Mouse (Mus musculus) right cerebral cortex, postnatal 36 days (tissue): ENCODE data around the gene Itgb4.

Experiments
- DNase-seq, 2 experiments: peaks; one replicate each; pipeline ENCODE4 v3.0.0; 2022; ENCODE audit warnings: low spot score in 2 of 2, mixed read lengths in 1 of 2

Itgb4 gene

DNA sequence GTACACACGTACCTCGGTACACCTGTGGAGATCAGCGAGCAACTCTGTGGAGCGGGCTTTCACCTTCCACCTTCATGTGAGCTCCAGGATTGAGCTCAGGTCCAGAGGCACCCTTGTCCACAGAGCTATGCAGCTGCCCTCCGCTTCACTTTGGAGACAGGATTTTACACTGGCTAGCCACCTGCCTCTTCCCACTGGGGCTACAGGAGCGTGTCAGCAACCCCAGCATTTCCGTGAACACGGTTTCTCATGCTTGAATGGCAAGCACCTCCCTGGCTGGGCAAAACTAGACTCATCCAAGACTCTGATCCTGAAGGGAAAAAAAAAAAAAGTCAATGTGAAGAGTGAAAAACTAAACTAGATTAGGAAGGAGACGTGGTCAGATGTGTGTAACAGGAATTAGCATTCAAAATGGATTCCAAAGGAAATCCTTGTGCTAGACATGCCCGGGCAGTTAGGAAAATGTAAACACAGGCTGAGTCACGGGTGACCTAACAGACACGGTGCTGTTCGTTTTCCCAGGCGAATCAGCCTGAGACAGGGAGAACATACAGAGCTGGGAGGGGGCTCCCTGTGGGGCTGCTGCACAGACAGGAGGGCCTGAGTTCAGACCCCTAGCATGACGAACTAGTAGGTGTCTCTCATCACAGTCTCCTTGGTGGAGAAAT is 4.4 kb upstream of the Itgb4 start:
- no peak for DNase-seq

DNA sequence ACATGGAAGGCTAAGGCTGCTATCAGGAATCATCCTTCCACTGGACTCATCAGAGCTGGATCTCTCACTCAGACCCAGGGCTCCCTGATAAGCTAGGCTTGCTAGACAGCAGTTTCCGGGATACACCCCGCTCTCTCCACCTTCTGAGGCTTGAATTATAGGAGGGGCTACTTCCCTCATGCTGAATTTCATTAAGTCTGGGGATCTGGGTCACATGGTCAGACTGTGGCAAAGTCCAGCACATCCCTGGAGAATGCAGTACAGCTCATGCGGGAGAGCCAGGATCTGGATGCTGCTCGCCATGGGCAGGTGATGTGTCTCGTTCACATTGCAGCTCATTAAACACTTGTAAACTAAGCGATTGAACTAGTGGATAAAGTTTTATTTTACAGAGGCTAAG is 3.5 kb upstream of the Itgb4 start:
- DNase-seq: no peak

DNA sequence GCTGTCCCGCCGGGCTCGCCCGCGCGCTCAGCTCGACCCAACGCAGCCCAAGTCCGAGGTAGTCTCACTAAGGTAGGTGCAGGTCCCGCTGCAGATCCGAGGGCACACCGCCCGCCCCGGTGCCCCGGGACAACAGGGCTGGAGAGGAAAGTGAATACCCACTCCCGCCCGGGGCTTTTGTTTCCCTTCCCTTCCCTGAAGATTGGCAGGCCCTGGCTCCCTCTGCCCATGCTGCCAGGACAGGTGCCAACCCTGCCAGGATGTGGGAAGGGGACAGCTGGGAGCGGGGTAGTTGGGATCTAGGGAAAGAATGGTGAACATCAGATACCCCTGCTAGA is 543 bp downstream of the Itgb4 start:
- no peak for DNase-seq

DNA sequence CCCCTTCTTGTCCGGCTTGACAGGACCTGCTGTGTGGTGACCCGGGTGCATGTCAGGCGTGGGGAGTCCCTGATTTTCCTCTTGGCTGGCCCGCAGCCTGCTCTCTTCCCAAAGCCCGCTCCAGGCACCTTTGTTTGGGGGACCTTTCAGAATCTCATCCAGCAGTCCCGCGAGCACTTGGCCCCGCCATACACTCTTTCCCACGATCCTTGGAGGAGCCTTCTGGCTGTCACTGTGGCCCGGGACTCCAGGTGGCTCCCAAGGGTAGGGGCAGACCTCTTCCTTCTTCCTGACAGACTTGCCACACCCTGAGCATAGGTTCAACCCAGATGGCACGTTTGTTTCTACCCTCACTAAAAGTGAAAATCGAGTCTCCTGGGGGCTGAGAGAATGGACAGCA is 1.0 kb downstream of the Itgb4 start:
- DNase-seq: no peak

DNA sequence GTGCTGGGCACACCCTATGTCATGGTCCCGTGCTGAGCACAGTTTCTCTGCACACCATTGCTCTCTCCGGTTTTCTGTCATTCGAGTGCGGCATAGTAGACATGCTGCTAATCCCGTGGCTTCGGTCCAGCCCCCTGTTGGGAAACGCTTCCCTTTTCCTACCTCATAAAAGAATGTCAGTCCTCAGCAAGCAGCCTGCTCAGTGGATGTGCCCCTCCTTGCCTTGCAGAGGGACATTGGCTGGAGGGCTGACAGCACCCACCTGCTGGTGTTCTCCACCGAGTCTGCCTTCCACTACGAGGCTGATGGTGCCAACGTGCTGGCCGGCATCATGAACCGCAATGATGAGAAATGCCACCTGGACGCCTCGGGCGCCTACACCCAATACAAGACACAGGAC is 8.0 kb downstream of the Itgb4 start:
- no peak for DNase-seq

DNA sequence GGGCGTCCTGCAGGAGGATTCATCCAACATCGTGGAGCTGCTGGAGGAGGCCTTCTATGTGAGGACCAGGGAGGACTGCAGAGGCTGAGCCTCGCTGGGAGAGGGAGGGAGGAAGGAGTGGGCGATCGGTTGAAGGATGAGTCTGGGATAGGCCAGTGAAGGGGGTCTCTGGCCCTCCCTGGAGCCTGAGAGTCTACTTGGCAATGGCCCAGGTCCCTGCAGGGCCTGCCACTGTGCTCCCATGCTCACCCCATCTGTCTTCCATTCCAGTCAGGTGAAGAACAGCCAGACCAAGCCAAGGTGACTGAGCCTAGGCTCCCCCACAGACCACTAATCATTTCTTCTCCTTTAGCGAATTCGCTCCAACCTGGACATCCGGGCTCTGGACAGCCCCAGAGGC is 8.8 kb downstream of the Itgb4 start:
- DNase-seq: no peak

DNA sequence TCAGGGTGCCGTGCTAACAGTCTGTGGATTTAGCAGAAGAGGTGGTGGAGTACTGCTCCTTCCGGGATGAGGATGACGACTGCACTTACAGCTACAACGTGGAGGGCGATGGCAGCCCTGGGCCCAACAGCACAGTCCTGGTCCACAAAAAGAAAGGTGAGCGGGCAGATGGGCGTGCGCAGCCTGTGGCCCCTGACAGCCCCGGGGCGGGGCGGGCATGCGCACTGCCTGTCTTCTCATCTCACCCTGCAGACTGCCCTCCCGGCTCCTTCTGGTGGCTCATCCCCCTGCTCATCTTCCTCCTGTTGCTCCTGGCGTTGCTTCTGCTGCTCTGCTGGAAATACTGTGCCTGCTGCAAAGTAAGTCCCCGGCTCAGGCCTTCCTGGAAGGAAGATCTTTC is 15.2 kb downstream of the Itgb4 start:
- no peak for DNase-seq

DNA sequence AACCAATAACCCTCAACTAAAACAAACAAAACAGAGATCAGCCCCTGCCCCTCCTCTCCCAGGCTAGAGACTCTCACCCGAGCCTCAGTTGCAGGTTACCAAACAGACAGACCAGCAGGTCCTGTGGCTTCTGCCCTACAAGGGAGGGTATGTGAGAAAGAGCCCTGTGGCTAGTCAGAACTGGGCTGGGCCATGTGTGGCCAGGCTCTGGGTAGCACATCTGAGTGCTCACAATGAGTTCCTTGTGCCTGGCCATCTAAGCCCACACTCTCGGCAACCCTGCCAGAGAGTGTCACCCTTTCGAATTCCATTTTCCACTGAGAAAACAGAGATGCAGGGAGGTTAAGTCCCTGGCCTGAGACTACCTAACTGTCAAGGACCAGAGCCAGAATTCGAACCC is 17.6 kb downstream of the Itgb4 start:
- no peak for DNase-seq

DNA sequence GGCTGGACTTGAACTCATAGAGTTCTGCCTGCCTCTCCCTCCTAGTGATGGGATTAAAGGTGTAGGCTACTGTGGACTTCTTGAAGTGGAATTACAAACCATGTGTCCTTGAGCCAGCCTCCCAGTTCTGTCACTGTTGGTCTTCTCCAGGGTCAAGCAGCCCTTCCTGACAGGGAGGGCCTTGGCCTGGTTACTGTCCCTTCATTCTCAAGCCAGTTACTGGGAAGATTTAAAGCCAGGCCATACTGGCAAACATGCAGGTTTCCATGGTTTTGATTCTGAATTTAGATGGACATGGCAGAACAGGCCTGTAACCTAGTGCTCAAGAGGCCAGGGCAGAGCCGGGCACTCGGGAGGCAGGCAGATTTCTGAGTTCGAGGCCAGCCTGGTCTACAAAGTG is 20.7 kb downstream of the Itgb4 start:
- no peak for DNase-seq

DNA sequence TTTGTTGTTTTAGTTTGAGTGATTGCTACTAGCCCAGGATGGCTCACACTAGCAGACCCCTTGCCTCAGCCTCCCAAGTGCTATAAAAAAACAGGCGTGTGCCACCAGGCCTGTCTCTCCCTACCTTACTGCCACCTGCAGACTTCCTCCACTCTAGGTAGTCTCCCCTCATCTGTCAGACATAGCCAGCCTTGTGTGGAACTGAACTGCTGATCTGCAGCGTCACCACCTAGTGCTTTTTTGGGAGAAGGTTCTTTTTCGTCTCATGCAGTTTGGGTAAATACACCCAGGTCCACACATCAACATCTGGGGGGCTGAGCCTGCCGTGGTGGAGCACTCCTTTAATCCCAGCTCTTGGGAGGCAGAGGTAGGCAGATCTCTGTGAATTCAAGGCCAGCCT is 22.5 kb downstream of the Itgb4 start:
- no peak for DNase-seq

DNA sequence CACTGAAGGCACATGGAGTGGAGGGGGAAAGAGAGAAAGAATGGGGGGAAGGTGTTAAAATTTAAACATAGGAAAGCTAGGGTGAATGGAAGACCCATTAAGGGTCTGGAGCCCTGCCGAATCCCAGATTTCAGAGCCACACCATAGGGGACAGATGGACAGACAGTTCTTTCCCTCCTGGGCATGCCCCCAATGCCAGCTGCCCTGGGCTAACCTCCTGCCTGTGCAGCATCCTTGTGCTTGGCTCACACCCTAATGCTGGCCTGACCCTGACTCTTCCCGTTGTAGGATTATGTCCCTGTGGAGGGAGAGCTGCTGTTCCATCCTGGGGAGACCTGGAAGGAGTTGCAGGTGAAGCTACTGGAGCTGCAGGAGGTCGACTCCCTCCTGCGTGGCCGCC is 23.2 kb downstream of the Itgb4 start:
- DNase-seq: no peak

DNA sequence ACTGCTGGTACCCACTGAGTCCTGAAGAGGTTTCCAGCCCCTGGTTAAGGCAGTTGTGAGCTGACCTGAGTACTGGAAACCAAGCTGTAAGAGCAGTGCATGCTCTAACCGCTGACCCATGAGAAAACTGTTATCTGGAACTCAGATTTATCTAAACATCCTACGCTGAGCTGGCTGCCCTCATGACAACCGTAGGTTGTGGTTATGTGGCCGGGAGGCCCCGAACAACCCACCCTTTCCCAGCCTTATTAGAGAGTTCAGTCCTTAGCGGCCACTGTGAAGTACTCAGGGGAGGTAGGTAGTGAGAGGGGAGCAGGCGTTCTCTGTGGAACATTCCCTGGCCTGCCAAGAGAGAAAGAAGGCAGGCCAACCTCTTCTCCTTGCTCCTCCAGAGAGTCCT is 24.5 kb downstream of the Itgb4 start:
- no peak for DNase-seq

DNA sequence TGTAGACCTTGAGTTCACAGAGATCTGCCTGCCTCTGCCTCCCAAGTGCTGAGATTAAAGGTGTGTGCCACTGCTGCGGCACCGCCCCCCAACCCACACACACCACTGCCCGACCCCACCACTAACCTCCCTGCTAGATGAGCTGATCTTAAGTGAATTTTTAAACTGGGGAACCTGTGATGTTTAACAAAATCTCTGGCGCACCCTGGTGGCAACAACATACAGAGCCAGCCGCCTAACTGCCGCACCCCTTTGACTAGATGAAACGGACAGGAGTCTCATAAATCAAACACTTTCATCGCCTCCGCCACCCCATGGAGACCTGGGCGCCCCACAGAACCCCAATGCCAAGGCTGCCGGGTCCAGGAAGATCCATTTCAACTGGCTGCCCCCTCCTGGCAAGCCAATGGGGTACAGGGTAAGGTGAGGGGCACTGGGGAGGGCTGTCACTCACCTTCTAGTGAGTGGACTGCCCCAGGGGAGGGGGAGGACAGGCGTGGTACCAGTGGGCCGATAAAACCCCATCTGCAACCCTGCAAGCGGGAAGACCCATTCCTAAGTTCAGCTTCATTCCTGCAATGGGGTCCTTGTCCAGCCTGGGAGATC is 25.1 kb downstream of the Itgb4 start:
- peak; percentile 50 to 52 for DNase-seq

DNA sequence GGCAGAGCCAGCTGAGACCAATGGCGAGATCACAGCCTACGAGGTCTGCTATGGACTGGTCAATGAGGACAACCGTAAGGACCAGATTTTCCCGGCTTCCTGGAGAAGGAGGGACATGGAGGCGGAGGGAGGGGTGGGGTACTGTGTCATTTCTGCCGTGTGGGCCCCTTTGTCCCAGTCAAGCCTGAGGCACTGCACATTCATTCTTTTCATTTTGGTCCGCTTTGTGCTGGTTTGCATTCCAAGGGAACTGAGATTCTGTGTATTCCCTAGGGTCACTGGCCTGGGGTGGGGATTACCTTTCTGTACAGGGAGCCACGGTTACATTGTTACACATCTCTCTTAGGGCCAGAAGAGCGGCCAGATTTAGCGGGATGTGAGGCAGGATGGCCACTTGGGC is 26.1 kb downstream of the Itgb4 start:
- DNase-seq: no peak

DNA sequence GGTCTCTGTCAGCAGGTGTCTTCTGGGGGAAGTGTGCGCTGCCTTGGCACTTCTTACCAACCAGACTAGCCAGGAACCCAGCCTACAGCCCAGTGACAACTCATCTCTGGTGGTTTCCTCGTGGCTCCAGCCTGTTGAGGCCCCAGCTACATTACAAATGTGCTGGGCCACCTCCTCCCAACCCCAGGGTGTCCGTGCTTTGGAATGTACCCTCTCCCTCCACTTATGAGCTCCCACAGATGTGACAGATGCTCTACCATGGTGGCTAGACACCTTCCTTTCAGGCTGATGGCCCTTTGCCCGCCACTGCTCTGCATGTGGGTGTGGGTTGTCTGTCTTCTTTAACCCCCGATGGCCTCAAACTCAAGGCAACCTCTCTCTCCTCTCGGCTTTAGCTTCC is 27.2 kb downstream of the Itgb4 start:
- no peak for DNase-seq

DNA sequence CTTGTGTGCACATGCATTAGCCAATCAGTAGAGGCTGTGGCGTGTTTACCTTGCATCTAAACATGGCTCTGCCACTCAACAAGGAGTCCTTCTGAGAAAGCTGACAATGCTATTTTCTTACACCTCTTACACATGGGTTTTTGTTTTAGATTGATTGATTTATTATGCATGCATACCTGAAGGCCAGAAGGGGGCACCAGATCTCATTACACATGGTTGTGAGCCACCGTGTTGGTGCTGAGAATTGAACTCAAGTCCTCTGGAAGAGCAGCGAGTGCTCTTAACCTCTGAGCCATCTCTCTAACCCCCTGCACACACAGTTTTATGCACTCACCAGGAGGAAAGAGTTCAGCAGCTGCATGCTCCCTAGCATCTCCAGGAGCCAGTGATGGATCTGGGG is 28.4 kb downstream of the Itgb4 start:
- DNase-seq: no peak

DNA sequence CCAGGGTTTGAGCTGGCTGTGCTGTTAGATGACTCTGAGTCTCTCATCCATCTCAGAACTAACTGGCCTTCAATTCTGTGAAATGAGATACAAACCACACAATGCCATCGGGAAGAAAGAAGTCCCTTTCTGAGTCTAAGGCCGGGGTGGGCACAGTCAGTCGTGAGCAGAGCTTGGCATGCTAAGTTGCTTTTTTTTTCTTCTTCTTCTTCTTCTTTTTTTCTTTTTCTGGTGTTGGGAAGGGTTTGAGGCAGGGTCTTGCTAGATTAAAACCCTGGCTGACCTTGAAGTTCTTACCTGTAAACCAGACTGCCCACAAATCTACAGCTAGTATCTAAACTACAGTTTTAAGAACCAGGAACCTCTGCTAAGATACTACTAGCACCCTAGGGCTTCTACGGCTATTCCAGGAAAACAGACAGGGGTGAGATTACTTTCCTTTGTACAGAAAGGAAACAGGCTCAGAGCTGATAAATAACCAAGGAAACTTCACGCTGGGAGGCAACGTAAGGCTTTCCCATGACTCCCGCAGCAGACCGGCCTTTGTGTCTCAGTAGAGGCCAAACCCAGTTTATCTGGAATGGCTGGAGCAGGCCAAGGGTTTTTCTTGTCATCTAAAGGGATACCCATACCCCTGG is 29.8 kb downstream of the Itgb4 start:
- no peak for DNase-seq

DNA sequence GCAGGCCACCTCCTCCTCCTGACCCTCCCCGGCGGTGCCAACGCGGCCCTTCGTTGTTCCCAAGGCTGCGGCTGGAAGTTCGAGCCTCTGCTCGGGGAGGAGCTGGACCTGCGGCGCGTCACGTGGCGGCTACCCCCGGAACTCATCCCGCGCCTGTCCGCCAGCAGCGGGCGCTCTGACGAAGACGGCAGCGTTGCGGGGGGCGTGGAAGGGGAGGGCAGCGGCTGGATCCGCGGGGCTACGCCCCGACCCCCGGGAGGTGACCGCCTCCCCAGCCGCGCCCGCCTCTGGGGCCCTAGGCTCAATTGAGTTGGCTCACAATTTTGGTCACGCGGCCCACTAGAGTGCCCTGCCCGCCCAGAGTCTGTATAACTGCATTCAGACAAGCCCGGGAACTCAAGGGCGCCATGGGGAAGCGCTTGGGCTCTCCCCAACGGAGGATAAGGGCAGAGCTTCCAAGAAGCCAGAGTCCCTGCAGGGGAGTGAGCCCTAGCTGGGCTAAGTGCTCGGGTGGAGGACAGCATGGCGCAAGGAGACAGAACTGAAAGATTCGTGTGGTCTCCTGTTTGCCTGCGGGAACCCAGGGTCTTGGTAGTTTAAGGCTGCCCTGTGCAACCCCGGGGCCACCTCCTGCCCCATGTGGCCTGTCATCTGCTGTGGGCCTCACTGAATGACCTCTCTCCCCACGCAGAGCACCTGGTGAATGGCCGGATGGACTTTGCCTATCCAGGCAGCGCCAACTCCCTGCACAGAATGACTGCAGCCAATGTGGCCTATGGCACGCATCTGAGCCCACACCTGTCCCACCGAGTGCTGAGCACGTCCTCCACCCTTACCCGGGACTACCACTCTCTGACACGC is 30.6 kb downstream of the Itgb4 start:
- no peak for DNase-seq

DNA sequence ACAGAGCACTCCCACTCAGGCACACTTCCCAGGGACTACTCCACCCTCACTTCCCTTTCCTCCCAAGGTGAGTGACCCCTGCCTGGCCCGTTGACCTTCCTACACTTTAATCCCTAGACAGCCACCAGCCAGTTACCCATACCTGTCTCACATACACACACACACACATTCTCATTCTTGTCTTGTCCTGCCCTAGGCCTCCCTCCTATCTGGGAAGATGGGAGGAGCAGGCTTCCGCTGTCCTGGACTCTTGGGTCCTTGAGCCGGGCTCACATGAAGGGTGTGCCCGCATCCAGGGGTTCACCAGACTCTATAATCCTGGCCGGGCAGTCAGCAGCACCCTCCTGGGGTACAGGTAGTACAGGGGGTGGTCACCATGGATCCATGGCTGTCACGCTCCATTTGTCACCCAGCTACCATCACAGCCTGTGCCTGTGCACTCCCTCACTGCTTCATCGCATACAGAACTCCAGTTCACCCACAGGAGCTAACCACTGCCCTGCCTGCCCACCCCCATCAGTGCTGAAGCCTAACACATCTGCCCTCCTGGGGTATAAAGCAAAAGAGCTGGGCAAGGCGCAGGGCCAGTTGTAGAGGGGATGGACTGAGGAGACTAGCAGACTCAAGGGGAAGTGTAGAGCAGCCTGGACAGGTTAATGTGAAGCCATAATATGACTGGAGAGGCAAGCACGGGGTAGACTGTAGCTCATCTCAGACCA is 31.4 kb downstream of the Itgb4 start:
- DNase-seq: no peak

DNA sequence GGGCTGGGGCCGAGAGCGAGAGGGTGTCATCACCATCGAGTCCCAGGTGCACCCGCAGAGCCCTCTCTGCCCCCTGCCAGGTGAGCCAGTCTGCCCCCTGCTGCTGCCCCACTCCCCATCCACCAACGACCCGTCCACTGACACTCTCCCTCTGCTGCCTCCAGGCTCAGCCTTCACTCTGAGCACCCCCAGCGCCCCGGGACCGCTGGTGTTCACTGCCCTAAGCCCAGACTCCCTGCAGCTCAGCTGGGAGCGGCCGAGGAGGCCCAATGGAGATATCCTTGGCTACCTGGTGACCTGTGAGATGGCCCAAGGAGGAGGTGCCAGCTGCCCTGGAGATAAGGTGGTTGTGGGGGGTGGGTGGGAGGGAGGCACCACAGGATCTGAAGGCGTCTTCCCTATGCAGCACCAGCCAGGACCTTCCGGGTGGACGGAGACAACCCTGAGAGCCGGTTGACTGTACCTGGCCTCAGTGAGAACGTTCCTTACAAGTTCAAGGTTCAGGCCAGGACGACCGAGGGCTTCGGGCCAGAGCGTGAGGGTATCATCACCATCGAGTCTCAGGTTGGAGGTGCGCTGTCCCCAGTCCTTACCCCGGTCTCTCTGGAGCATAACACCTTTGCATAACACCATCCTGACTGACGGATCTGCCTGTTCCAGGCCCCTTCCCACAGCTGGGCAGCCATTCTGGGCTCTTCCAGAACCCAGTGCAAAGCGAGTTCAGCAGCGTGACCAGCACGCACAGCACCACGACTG is 32.8 kb downstream of the Itgb4 start:
- DNase-seq: no peak

DNA sequence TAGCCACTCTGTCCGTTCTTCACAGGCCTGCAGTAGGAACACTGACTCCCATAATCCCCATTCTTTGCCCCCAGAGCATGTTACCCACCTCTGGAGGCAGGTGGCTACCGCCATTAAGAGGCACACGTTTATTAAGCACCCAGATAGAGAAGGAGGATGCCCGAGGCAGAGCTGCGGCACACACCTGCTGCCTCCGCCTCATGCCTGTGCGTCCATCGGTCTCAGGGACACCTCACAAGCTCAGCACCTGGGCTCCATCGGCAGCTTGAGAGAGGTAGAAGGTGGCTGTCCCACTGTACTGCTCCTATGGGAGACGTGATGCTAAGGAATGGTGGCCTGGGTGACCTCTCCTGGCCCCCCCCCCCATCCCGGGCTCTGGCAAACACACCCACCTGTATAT is 33.9 kb downstream of the Itgb4 start:
- DNase-seq: no peak
